Mouse (Mus musculus) MEL (cell line): ENCODE measurements around the gene Gpx4.

Experiments
- CTCF ChIP-seq, 3 experiments: IDR thresholded peaks in 2 of 3; conservative IDR thresholded peaks in 1 of 3; 2 replicates each; pipeline ENCODE4 v1.5.1; 2011 to 2012; ENCODE audit warnings: low read length in 3 of 3, low read depth in 2 of 3, mild to moderate bottlenecking in 2 of 3, improper control_type of control experiment in 1 of 3, inconsistent platforms in 1 of 3, mixed read lengths in 1 of 3, moderate library complexity in 1 of 3; ENCODE audit not compliant: control insufficient read depth in 1 of 3, insufficient read depth in 1 of 3, poor library complexity in 1 of 3, severe bottlenecking in 1 of 3
- JUND ChIP-seq: IDR thresholded peaks from 2 replicates; pipeline ENCODE4 v1.6.1; 2011; ENCODE audit warnings: low read depth, mild to moderate bottlenecking, improper control_type of control experiment, low read length
- MAFK ChIP-seq: IDR thresholded peaks from 2 replicates; pipeline ENCODE4 v1.6.1; 2011; ENCODE audit warnings: low read depth, mild to moderate bottlenecking, low read length, improper control_type of control experiment, borderline replicate concordance
- MAX ChIP-seq: IDR thresholded peaks from 2 replicates; pipeline ENCODE4 v1.6.1; 2011; ENCODE audit warnings: low read length, improper control_type of control experiment
- SMC3 ChIP-seq: IDR thresholded peaks from 2 replicates; pipeline ENCODE4 v1.6.1; 2011; ENCODE audit warnings: low read depth, low read length, improper control_type of control experiment
- UBTF ChIP-seq: IDR thresholded peaks from 2 replicates; pipeline ENCODE4 v1.6.1; 2012; ENCODE audit warnings: low read depth, mild to moderate bottlenecking, inconsistent platforms, low read length, improper control_type of control experiment, moderate library complexity, borderline replicate concordance; ENCODE audit not compliant: insufficient read depth
- USF2 ChIP-seq, 2 experiments: IDR thresholded peaks; 2 replicates each; pipeline ENCODE4 v1.6.1; 2011 to 2012; ENCODE audit warnings: improper control_type of control experiment in 2 of 2, low read length in 2 of 2, borderline replicate concordance in 1 of 2, inconsistent platforms in 1 of 2, low read depth in 1 of 2, mild to moderate bottlenecking in 1 of 2; ENCODE audit not compliant: insufficient read depth in 1 of 2

- TF ChIP-seq SMC3 (no peak), UBTF (no peak), CTCF (IDR thresholded peaks at IDR 0.05 in 2 of 3, conservative IDR thresholded peaks at IDR 0.05 in 1 of 3; ENCODE audit: control insufficient read depth in 1 of 3, insufficient read depth in 1 of 3, low read depth in 2 of 3, low read length in 3 of 3, poor library complexity in 1 of 3, severe bottlenecking in 1 of 3) (no peak), MAX (no peak), USF2 (IDR thresholded peaks at IDR 0.05; ENCODE audit: borderline replicate concordance in 1 of 2, insufficient read depth in 1 of 2, low read depth in 1 of 2, low read length in 2 of 2) (no peak), JUND (no peak), MAFK (no peak)
Measured at GRCm38 (mm10) chr10:80103032-80103431, 56.1 kb downstream of the Gpx4 start.
